Mouse (Mus musculus): ENCODE results near the gene Uhrf1bp1l.

GRCm38 (mm10) chr10:89768352-89769020, 23.7 kb downstream of the Uhrf1bp1l start:
- no peak for TF ChIP-seq CTCF (IDR thresholded peaks at IDR 0.05)
- TF ChIP-seq POLR2A (IDR thresholded peaks at IDR 0.05; ENCODE audit: insufficient read depth, low read depth, low read length), result no peak
- no peak for TF ChIP-seq EP300 (IDR thresholded peaks at IDR 0.05; ENCODE audit: insufficient read depth, low read depth, low read length)

All from heart, adult 2 months (tissue).